Mouse (Mus musculus) 3T3-L1 (cell line): Measurements from ENCODE around the gene Gabrb1.

Experiments
- DNase-seq: peaks from one replicate; pipeline ENCODE4 v3.0.0-alpha.2; 2015; ENCODE audit warnings: low read depth, low spot score

Gabrb1 gene

DNA sequence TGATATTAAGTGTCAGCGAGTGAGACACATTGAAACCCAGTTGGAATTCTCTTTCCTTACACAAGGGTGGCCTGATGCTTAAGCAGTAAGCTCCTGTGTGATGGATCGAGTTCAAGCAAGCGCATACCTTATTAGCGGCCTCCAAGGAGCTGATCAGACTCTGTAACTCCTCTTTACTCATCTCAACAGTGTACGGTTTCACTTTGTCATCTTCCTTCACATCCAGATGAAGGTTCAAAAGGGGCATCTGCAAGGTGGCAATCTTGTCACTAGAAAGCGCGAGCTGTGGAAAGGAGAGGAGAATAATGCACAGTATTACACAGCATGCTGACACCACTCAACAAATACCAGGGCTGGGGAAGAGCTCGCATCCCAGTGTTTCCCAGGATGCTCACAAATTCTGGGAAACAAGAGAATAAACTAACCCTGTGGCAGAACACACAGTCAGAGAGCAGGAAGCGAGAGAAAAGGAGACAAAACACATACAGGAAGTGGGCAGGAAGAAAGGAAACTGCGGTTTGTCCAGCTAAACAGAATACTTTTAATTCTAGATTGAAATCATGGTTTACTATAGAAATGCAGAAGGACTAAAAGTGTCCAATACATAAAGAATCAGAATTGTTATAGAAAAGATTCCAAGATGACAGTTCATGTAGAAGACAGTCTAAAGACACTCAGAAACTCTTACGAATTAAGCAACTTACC, 503.0 kb downstream of the Gabrb1 start:
- no peak for DNase-seq

DNA sequence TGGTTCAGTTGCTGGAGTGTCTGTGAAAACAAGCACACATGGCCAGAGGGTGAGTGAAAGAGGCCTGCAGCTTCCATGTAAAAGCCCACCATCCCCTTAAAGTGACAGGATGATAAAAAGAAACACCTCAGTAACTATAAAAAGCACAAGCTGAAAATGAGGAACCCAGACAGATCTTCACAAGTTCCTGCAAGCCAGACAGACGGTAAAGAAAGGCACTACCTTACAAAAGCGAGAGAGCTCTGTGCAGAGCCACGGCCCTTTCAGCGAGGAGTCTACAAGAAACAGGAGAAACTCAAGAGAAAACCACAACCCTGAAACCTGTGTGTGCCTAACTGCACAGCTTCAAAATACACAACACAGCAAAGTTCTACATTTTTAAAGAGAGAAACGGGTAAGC, 504.9 kb downstream of the Gabrb1 start:
- DNase-seq, result no peak

DNA sequence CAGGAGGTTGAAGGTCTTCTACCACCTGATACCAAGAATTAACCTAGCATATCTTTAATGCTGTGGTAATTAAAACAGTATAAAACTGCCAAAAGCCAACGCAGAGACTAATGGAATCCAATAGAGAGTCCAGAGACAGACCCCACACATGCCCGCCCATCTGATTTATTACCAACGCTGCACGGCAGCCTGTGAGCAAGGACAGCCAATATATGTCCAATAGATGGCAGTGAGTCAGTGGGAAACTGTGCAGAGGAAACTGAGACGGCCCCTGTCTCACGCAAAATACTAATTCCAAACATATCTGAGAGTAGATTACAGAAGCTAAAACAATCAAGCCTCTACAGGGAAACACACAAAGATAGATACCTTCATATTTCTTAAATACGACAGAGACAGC, 506.5 kb downstream of the Gabrb1 start:
- DNase-seq, result no peak

DNA sequence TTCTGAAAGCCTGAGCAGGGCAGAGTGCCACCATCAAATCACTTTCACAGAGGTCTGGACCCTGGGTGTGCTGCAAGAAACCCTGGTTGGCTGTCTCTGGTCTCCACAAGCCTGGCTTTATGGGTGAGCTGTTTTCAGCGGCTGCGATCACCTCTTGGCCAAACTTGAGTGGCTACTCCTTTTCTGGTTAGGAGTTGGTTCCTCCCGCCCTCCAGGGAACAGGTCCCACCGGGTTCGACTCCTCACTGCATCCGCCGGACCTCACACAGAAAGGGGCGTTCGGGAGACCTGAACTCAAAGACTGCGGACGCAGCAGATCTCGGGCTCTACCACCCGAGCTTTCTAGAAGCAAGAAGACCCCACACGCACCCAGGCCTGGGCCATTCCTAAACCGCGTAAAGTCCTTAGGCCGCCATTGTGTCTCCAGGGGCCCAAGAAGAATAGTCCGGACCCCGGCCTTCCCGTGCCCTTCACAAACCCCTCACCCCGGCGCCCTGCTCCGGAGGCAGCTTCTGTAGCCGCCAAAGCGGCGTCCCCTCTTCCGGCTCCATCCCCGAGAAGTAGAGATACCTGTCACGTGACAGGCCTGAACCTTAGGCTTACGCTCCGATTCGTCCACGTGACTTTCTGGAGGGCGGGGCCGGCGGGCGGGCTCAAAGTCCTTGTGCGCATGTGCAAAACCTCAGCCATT, 509.8 kb downstream of the Gabrb1 start, which contains the start of gene Commd8:
Gene Commd8 (minus strand): TSS at position 596 of the 691 bp plus-strand sequence.
- peak; percentile 99 for DNase-seq

DNA sequence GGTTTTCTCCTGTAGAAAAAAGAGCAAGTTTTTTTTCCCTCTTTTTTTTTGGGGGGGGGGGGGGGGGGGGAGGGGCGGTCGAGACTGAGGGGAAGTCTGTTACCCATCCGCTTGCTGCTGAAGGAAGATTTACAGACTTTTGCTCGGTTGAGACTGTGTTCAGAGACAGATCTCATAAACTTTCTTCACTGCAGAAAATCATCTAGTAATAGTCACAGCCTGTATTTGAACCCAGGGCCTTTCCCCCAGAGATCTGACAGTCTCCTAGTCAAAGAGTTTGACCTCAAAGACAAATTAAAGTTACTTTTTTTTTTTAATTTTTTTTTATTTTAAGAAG, 510.3 kb downstream of the Gabrb1 start:
- no peak for DNase-seq

DNA sequence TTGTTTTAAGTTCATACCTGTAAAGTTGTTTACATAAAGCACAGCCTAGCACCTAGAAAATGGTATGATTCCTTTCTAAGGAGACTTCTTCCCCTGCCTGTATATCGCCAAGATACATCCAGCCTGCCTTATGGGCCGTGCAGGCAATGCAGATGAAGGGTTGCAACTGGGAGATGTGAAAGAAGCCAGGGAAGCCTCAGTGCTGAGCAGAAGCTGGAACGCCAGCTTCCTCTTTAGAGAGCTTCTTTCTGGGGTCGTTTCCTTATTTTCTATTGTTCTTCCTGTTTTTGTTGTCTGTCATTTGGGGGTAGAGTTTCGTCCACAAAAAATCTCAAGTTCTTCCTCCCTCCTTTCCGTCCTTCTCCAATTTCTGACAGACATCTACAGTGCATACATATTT, 512.2 kb downstream of the Gabrb1 start:
- no peak for DNase-seq

- peak; percentile 81 for DNase-seq
Observed at GRCm38 (mm10) chr5:72172675-72173074, 514.8 kb downstream of the Gabrb1 start.

DNA sequence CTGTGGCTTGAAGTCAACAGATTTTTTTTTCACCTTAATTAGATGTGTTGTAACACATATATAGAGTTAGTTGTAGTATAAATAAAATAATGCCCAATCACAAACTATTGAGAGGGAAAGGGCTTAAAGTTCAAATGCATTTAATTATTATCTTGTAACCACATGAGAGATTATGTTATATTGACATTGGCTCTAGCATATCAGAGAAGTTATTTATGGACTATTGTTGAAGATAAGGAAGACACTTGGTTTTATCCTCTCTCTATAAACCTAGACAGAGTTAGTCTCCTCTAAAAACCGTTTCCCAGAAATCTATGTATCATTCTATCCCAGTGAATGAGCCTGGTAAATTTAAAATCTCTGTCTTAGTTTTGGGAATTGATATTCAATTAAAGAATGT, 515.6 kb downstream of the Gabrb1 start:
- DNase-seq, result no peak

- DNase-seq, result no peak
Observed at GRCm38 (mm10) chr5:72175050-72175449, 517.1 kb downstream of the Gabrb1 start.

DNA sequence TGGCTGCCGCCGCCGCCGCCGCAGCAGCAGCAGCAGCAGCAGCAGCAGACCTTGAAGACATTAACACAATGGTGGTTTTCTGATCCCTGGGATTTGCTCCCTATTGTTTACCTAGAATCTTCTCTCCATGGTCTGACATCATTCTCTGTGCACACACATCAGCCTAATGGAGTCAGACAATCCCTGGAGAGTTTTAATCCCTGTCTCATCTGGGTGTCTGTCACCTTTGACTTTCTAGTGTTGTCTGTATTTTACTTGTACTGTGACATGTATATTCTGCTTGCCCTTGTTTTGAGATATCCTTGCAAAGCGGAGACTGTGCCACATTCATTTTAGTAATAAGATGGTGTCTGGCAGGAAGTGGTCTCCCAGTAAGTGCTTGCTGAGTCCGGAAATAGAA, 517.6 kb downstream of the Gabrb1 start:
- DNase-seq, result no peak

DNA sequence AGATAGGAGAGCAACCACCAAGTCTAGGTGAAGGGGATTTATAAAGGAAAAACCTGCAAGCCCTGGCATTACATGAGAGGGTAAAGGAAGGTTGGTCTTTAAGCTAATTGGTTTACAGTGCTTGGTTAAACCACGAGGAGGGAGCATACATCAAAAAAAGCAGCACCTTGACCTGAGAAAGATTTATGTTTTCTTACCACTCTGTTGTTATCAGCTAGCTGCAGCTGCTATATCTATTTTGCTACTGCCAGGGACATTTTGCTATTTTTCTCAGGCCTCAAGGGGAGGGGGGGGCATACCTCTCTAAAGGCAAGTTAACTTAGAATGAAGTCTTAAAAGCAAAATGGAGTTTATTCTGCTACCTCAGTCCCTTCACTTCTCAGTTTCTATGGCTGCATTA, 523.3 kb downstream of the Gabrb1 start:
- no peak for DNase-seq

GRCm38 (mm10) chr5:72182804-72183203, 524.9 kb downstream of the Gabrb1 start:
- no peak for DNase-seq

- DNase-seq, result no peak
Observed at GRCm38 (mm10) chr5:72183929-72184328, 526.0 kb downstream of the Gabrb1 start.

- DNase-seq, result no peak
Observed at GRCm38 (mm10) chr5:72184437-72185100, 526.7 kb downstream of the Gabrb1 start.

- DNase-seq, result no peak
Observed at GRCm38 (mm10) chr5:72191154-72191553, 533.2 kb downstream of the Gabrb1 start.

GRCm38 (mm10) chr5:72191932-72192331, 534.0 kb downstream of the Gabrb1 start:
- DNase-seq, result no peak

DNA sequence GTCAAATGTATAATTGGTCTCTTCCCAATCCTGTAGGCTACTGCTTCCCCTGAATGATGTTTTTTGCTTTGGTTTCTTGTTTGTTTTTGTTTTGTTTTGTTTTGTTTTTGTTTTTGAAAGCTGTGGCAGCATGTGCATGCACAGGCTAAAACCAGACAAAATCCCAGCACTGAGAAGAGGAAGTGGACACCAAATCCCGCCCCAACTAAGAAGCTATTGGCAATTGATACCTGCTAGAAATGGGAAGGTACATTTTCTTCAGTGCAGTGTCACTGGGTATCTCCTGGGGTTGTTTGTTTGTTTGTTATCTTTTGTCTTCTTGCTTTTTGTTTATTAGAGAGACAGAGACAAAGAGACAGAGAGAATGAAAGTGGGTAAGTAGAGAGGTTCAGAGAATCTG, 537.5 kb downstream of the Gabrb1 start:
- no peak for DNase-seq
